ENCODE assay signal across 23 mouse cellular contexts in genomic region chr2:47862446-47862845, GRCm38 (mm10).
"Had no signal": no experiment of that assay in that cellular context is flagged by ENCODE, and none has a peak within 500 bp of the region (broad histone marks: within the 10 kb centered on the region; RNA-seq: fewer than 3 reads in every experiment).

No protein-coding gene starts in this region.

- H3K4me3 ChIP-seq: heart, embryonic 10.5 days; heart, embryonic 12.5 days; hindbrain, embryonic 10.5 days; hindbrain, embryonic 12.5 days; intestine, embryonic 15.5 days; layer of hippocampus, adult 2 months; limb, embryonic 13.5 days; limb, embryonic 15.5 days; liver, embryonic 13.5 days; liver, embryonic 15.5 days had no signal

- H3K27ac ChIP-seq: heart, embryonic 10.5 days; hindbrain, embryonic 10.5 days; hindbrain, embryonic 12.5 days; hindbrain, embryonic 14.5 days; intestine, embryonic 15.5 days; layer of hippocampus, adult 2 months; limb, embryonic 13.5 days; limb, embryonic 15.5 days; liver, embryonic 13.5 days; liver, embryonic 15.5 days had no signal

- DNase-seq: gastrocnemius, postnatal 14 days; heart, adult 18-20 months; heart, postnatal 10 days; heart, postnatal 4 days; kidney, adult 18-20 months; kidney, adult 8-10 months; kidney, postnatal 10 days; kidney, postnatal 25 days; kidney, postnatal 4 days; layer of hippocampus, adult 9-11 months; layer of hippocampus, postnatal 36 days; liver, embryonic 13.5 days; liver, postnatal 0 days had no signal
